Comparison of ENCODE assay signal across 9 mouse cellular contexts in genomic region chr7:120203789-120204188, GRCm38 (mm10). TPM values are rescaled to one million over a fixed set of nuclear protein-coding genes. Genes with fewer than 3 reads are reported as not detected.
DNase-seq lines count a peak whose midpoint lies in the region; ATAC-seq and TF ChIP-seq lines count a peak whose summit lies in the region.
"Had no signal": no experiment of that assay in that cellular context is flagged by ENCODE, and none has a peak within 500 bp of the region (broad histone marks: within the 10 kb centered on the region; RNA-seq: fewer than 3 reads in every experiment).

Gene Abca14, plus strand, starts transcription at chr7:120203961.

- TF ChIP-seq POLR2A in ES-Bruce4 (IDR thresholded peaks at IDR 0.05; ENCODE audit: insufficient read depth, low read length): no peak
- no peak for TF ChIP-seq POLR2A in cerebellum, adult 2 months (IDR thresholded peaks at IDR 0.05; ENCODE audit: borderline replicate concordance, insufficient read depth, low read length)

- ATAC-seq in forebrain, postnatal 0 days: peak; percentile 80
- ATAC-seq in liver, embryonic 11.5 days (replicated peaks; ENCODE audit: low FRiP score): peak; percentile 70

- H3K27ac ChIP-seq in ES-Bruce4 (ENCODE audit: insufficient read depth, low read length): no peak within 1 kb of the TSS
- no peak within 1 kb of the TSS for H3K27ac ChIP-seq in cerebellum, adult 2 months (ENCODE audit: insufficient read depth, low read length)
- H3K27ac ChIP-seq in forebrain, postnatal 0 days (ENCODE audit: low read depth, low read length): no peak within 1 kb of the TSS
- no peak within 1 kb of the TSS for H3K27ac ChIP-seq in liver, embryonic 11.5 days (ENCODE audit: low read depth, low read length)

- no peaks in the 10 kb centered on the region for H3K36me3 ChIP-seq in ES-Bruce4 (ENCODE audit: control insufficient read depth, insufficient read depth, low read length, poor library complexity, severe bottlenecking)
- H3K36me3 ChIP-seq in forebrain, postnatal 0 days (ENCODE audit: insufficient read depth): no peaks in the 10 kb centered on the region
- H3K36me3 ChIP-seq in liver, embryonic 11.5 days (ENCODE audit: control insufficient read depth, insufficient read depth, low read length): no peaks in the 10 kb centered on the region
- H3K36me3 ChIP-seq: G1E had no signal

- WGBS in cerebellum, adult 2 months: 3% methylated on average over 26 of the region's 26 CpGs
- 6% methylated on average over 26 of the region's 26 CpGs for WGBS in forebrain, postnatal 0 days
- 6% methylated on average over 26 of the region's 26 CpGs for WGBS in liver, embryonic 11.5 days

- TF ChIP-seq EP300 in ES-Bruce4 (IDR thresholded peaks at IDR 0.05; ENCODE audit: insufficient read depth, low read depth, low read length): peak; percentile 69; the same call in 1 of the 2 replicates

- peak within 1 kb of the TSS; percentile 23 for H3K4me2 ChIP-seq in forebrain, postnatal 0 days (ENCODE audit: low read depth)
- H3K4me2 ChIP-seq in liver, embryonic 11.5 days: no peak within 1 kb of the TSS

- H3K27me3 ChIP-seq in ES-Bruce4 (ENCODE audit: control insufficient read depth, insufficient read depth, low read length, poor library complexity, severe bottlenecking): no peaks in the 10 kb centered on the region; the same call in 1 of the 2 replicates
- no peaks in the 10 kb centered on the region for H3K27me3 ChIP-seq in cerebellum, adult 2 months (ENCODE audit: control insufficient read depth, insufficient read depth, low read length)
- H3K27me3 ChIP-seq in forebrain, postnatal 0 days (ENCODE audit: insufficient read depth, low read length): peaks cover 28% of the 10 kb centered on the region
- peaks cover 19% of the 10 kb centered on the region for H3K27me3 ChIP-seq in liver, embryonic 11.5 days (replicated peaks; ENCODE audit: control insufficient read depth, insufficient read depth, low read length)

- no peaks in the 10 kb centered on the region for H3K4me1 ChIP-seq in ES-Bruce4 (ENCODE audit: control insufficient read depth, insufficient read depth, low read length)
- no peaks in the 10 kb centered on the region for H3K4me1 ChIP-seq in cerebellum, adult 2 months (ENCODE audit: control insufficient read depth, insufficient read depth, low read length)
- H3K4me1 ChIP-seq in forebrain, postnatal 0 days (ENCODE audit: insufficient read depth): 0 out of 2 replicates have a peak, but pooled peaks cover 5% of the 10 kb centered on the region
- no peaks in the 10 kb centered on the region for H3K4me1 ChIP-seq in liver, embryonic 11.5 days (replicated peaks; ENCODE audit: control insufficient read depth, insufficient read depth, low read length)

- no peak within 1 kb of the TSS for H3K9ac ChIP-seq in ES-Bruce4 (ENCODE audit: low read depth, poor library complexity, severe bottlenecking)
- H3K9ac ChIP-seq in forebrain, postnatal 0 days: no peak within 1 kb of the TSS
- no peak within 1 kb of the TSS for H3K9ac ChIP-seq in liver, embryonic 11.5 days (ENCODE audit: low read depth, low read length)

- intact Hi-C loops in heart, postnatal 14 days (cut with DNase I): loop anchor here (1.0 kb wide), 1 partner anchor 79 kb away; no protein-coding TSS in a partner anchor

- H3K9me3 ChIP-seq in ES-Bruce4 (replicated peaks; ENCODE audit: control insufficient read depth, insufficient read depth, low read length, poor library complexity, severe bottlenecking): peaks cover 6% of the 10 kb centered on the region
- no peaks in the 10 kb centered on the region for H3K9me3 ChIP-seq in forebrain, postnatal 0 days (ENCODE audit: low read length)
- H3K9me3 ChIP-seq in liver, embryonic 11.5 days (ENCODE audit: control insufficient read depth, low read length): no peaks in the 10 kb centered on the region
- H3K9me3 ChIP-seq: G1E had no signal

- H3K4me3 ChIP-seq in ES-Bruce4 (ENCODE audit: low read depth, low read length): no peak within 1 kb of the TSS
- H3K4me3 ChIP-seq in cerebellum, adult 2 months (replicated peaks; ENCODE audit: insufficient read depth, low read depth, low read length): no peak within 1 kb of the TSS
- 0 out of 2 replicates have a peak within 1 kb of the TSS, but pooled peaks have one; percentile 5 for H3K4me3 ChIP-seq in forebrain, postnatal 0 days (ENCODE audit: low read depth, low read length)
- H3K4me3 ChIP-seq in liver, embryonic 11.5 days (ENCODE audit: low read depth, low read length): no peak within 1 kb of the TSS

- DNase-seq in cerebellum, adult 2 months: peak; percentile 74 to 87
- DNase-seq in forebrain, postnatal 0 days: peak; percentile 84
- DNase-seq in heart, postnatal 14 days: peak; percentile 87 to 88
- DNase-seq in kidney, postnatal 36 days: peak; percentile 85 to 94
- DNase-seq in liver, embryonic 11.5 days (ENCODE audit: low spot score): peak; percentile 70
- DNase-seq in neural tube, embryonic 10.5 days (ENCODE audit: extremely low spot score, low spot score): peak; percentile 85
- peak; percentile 15 for DNase-seq in thymus, postnatal 14 days

- TF ChIP-seq CTCF in ES-Bruce4 (IDR thresholded peaks at IDR 0.05; ENCODE audit: low read depth, low read length): peak; percentile 99
- peak; percentile 92 for TF ChIP-seq CTCF in cerebellum, adult 2 months (IDR thresholded peaks at IDR 0.05; ENCODE audit: borderline replicate concordance, insufficient read depth, low read depth, low read length)
- TF ChIP-seq CTCF in forebrain, postnatal 0 days (IDR thresholded peaks at IDR 0.05; ENCODE audit: low read depth): peak; percentile 99

RNA-seq across cellular contexts. Expression of gene Abca14, which starts in this region (rescaled TPM):
- not detected in 2 replicates for polyA plus RNA-seq in ES-Bruce4 (2011; ENCODE audit: insufficient read depth, insufficient read length, low read depth, missing spikeins)
- not detected in 2 replicates for polyA plus RNA-seq in cerebellum, adult 2 months (2012; rRNA removed)
- 0.24 TPM in 1 of 2 replicates, not detected in the other for total RNA-seq in forebrain, postnatal 0 days (2014; rRNA removed)
- polyA plus RNA-seq in forebrain, postnatal 0 days (2015; fragmentation: Nextera tagmentation; extraction: Ambion mirVana): not detected in 2 replicates
- not detected for total RNA-seq in heart, postnatal 14 days (2021)
- polyA plus RNA-seq in liver, embryonic 11.5 days (2014; fragmentation: Nextera tagmentation; extraction: Ambion mirVana): 0.03 TPM in 1 of 2 replicates, not detected in the other
- polyA plus RNA-seq: G1E had no signal

Comparison
In these comparisons a context has a peak if more than half of its experiments do, and no peak if none do; other contexts are left out.
1. Peak in DNase-seq in cerebellum, adult 2 months; RNA of the gene not detected or under 1 TPM.
2. Peak in DNase-seq, ATAC-seq, H3K4me3 ChIP-seq and H3K4me2 ChIP-seq in forebrain, postnatal 0 days; RNA of the gene not detected or under 1 TPM.
3. Peak in DNase-seq in heart, postnatal 14 days; RNA of the gene not detected or under 1 TPM.
4. Peak in DNase-seq and ATAC-seq in liver, embryonic 11.5 days; RNA of the gene not detected or under 1 TPM.
5. DNase-seq: peak in every context shown above with its lines; median percentile 90 in kidney, postnatal 36 days; 88 in heart, postnatal 14 days; 85 in neural tube, embryonic 10.5 days; 84 in forebrain, postnatal 0 days; 80 in cerebellum, adult 2 months; 70 in liver, embryonic 11.5 days; 15 in thymus, postnatal 14 days.